ENCODE assay signal across 9 mouse cellular contexts in the genomic region with DNA sequence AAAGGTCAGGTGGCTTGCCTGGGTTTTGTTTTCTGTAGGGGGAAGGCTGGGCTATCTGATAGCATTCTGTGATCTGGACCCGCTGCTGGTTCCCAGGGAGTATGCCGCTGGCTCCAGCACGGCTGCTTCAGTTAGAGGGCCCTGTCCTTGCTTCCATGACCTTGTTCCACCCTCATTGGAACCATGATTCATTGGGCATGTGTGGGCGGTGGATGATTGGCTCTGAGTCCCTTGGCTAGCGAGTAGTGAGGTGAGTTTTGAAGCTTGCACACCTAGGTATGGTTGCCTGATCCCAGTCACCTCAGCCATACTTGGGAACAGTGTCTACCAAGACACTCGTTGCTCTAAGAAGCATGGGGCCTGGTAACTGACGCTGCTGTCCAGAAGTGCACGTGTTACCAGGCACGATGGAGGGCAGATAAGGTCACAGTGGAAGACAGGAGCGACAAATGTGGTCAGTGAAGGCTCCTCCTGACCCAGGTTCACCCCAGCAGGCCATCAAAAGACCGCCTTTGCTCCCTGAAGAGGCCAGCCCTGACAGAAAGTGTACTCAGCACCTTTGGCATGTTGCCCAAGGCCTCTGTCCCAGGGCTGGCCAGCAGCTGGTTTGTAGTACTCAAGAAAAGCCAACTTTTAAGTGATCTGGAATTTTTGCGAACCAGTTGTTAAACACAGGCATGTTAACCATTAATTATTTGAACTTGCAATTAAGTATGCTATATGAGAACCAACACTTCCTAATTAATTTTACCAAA. TPM values are rescaled to one million over a fixed set of nuclear protein-coding genes. Genes with fewer than 3 reads are reported as not detected.
DNase-seq lines count a peak whose midpoint lies in the region; ATAC-seq and TF ChIP-seq lines count a peak whose summit lies in the region.
"Had no signal": no experiment of that assay in that cellular context is flagged by ENCODE, and none has a peak within 500 bp of the region (broad histone marks: within the 10 kb centered on the region; RNA-seq: fewer than 3 reads in every experiment).

No protein-coding gene starts in this region.

- intact Hi-C loops in gastrocnemius, adult 2 months (cut with DNase I), result no loop called here

- no peak overlapping the region for H3K27ac ChIP-seq in gastrocnemius, adult 2 months
- H3K27ac ChIP-seq: embryonic facial prominence, embryonic 13.5 days had no signal

- 0 out of 2 replicates have a peak, but pooled peaks cover under 1% of the 10 kb centered on the region for H3K9me3 ChIP-seq in megakaryocyte, embryonic 14.5 days
- H3K9me3 ChIP-seq: embryonic facial prominence, embryonic 13.5 days had no signal

- peak overlapping the region; percentile 17 for H3K4me3 ChIP-seq in megakaryocyte, embryonic 14.5 days (replicated peaks)
- H3K4me3 ChIP-seq in gastrocnemius, adult 2 months, result no peak overlapping the region
- H3K4me3 ChIP-seq: embryonic facial prominence, embryonic 13.5 days had no signal

- no peaks in the 10 kb centered on the region for H3K36me3 ChIP-seq in megakaryocyte, embryonic 14.5 days (replicated peaks; ENCODE audit: low read length)
- H3K36me3 ChIP-seq: embryonic facial prominence, embryonic 13.5 days had no signal

- ATAC-seq in megakaryocyte, adult 5-6 weeks (ENCODE audit: poor library complexity, severe bottlenecking), result no peak

- peaks cover 12% of the 10 kb centered on the region for H3K27me3 ChIP-seq in megakaryocyte, embryonic 14.5 days (replicated peaks)
- H3K27me3 ChIP-seq: embryonic facial prominence, embryonic 13.5 days had no signal

- peak; percentile 67 for DNase-seq in gastrocnemius, adult 2 months
- DNase-seq in kidney, postnatal 25 days, result peak; percentile 82
- DNase-seq in testis, postnatal 10 days (ENCODE audit: low spot score), result peak; percentile 85
- no peak for DNase-seq in layer of hippocampus, adult 18-20 months (ENCODE audit: low spot score in 2 of 2)
- no peak for DNase-seq in frontal cortex, postnatal 14 days (ENCODE audit: low spot score in 2 of 2)
- DNase-seq in layer of hippocampus, adult 9-11 months, result no peak

- no peak for TF ChIP-seq CTCF in gastrocnemius, adult 2 months (IDR thresholded peaks at IDR 0.05)

- peaks cover 9% of the 10 kb centered on the region for H3K4me1 ChIP-seq in megakaryocyte, embryonic 14.5 days
- H3K4me1 ChIP-seq: embryonic facial prominence, embryonic 13.5 days had no signal

RNA-seq across cellular contexts. Expression of a gene that starts 46.5 kb away (rescaled TPM):
- 14.8 and 14.9 TPM in 2 replicates for polyA plus RNA-seq in megakaryocyte, embryonic 14.5 days (2012; ENCODE audit: insufficient read depth, low replicate concordance)
- 27.7 and 29.5 TPM in 2 replicates for total RNA-seq in megakaryocyte, adult 5-6 weeks (2015)
- 43.5 and 44.2 TPM in 2 replicates for total RNA-seq in megakaryocyte, adult 5-6 weeks (2017)
- 10 to 100 TPM; 10.8 to 12.6 TPM for total RNA-seq in gastrocnemius, adult 2 months (2021)
- total RNA-seq in layer of hippocampus, adult 18-20 months (2021), result 10 to 100 TPM; 53.7 to 54.0 TPM

Comparison
In these comparisons a context has a peak if more than half of its experiments do, and no peak if none do; other contexts are left out.
1. DNase-seq: peak in gastrocnemius, adult 2 months (single experiment), kidney, postnatal 25 days (2 of 2) and testis, postnatal 10 days (single experiment); none in layer of hippocampus, adult 18-20 months (0 of 2), frontal cortex, postnatal 14 days (0 of 2) and layer of hippocampus, adult 9-11 months (single experiment).